Mouse (Mus musculus) cerebellum, postnatal 4 days (tissue): ENCODE measurements around the gene Pml.

Experiments used
- DNase-seq, 2 experiments: peaks; one replicate each; pipeline ENCODE4 v3.0.0; 2022; ENCODE audit warnings: low spot score in 2 of 2, mixed read lengths in 1 of 2

Pml gene

GRCm38 (mm10) chr9:58249592-58250192, at the start of gene Pml:
Gene Pml (minus strand): TSS chr9:58249786.
- peak in 1 of 2 experiments; percentile 31 for DNase-seq

GRCm38 (mm10) chr9:58297961-58298477, 48.4 kb upstream of the Pml start:
- DNase-seq = no peak

DNA sequence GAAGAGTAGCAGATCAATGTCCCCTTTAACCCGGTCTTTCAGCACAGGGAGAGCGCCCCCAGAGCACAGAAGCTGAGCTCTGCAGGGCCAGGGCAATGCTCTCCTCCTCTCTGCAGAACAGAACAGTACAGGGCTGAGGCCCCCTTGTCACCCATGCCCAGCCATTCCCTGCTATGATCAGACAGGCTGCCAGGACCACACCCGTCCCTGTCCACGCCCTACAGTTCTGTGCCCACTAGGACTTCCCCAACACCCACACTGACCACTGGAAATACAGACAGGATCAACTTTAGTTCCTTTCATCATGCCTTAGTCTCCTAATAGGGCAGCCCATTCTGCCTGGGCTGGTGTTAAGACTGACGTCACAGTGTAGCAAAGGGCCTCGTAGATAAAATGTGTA, 47.5 kb upstream of the Pml start:
- DNase-seq = no peak

DNA sequence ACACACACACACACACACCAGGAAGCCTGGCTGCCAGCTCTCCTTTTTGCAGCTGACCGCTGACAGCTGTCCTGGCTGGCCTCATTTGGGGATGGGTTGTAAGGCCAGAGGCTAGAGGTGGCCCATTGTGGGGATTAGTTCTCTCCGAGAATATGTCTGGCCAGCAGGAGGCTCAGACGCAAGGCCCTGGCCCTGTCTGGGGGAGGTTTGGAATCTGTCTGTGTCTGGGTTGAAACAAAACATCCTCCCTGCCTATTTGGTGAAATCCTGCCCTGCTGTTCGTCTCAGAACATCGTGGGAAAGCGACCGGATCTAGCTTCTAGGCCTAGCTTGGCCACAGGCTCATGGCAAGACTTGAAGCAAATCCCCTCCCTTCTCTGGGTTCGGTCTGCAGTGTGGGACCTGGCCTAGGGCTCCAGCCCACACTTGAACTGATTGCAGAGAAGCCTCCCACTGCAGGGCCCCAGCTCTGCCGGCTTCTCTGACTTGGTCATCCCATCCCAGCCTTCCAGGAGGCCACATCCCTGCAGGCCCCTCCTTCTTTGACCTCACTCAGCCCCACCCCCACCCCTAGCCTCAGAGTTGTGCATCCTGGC, 46.3 kb upstream of the Pml start:
- DNase-seq = no peak

DNA sequence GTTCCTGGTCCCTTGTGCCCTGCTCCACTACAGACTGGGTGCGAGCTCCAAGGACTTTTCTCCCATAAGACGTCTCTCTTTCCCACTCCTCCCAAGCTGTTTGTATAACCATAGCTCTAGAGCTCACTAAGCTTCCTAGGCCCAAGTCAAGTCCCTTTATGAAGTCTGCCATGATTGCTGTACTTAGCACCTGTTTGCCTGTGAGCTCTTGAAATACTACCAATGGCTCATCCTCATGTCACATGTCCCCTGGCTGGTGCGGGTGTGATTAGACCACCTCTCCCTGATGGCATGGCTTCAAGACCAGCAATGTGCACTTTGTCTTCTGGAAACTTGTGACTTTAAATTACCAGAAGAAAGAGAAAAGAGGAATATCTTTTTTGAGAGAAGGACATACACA, 45.8 kb upstream of the Pml start:
- no peak for DNase-seq

GRCm38 (mm10) chr9:58294527-58294926, 44.9 kb upstream of the Pml start:
- DNase-seq = no peak

DNA sequence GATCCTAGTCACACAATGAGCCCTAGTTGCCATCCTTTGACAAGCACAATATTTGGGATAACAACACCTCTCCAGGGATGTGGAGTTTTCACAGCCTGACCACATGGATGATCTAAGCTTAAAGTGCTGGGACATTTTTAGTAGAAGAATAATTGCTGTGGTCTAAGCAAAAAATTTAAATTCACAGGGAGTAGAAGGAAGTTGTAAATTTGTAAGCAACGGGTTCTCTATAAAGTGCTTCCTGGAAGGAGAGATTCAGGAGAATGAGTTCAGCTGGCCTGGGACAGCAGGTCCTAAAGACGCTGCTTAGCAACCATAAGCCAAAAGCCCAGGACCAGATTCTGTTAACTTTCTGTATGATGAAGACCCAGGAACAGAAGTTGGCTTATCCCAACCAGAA, 40.3 kb upstream of the Pml start:
- DNase-seq = no peak

- no peak for DNase-seq
Observed at GRCm38 (mm10) chr9:58289090-58289489, 39.5 kb upstream of the Pml start.

GRCm38 (mm10) chr9:58283431-58283830, 33.8 kb upstream of the Pml start:
- no peak for DNase-seq

- peak in 1 of 2 experiments; percentile 35 for DNase-seq
Observed at GRCm38 (mm10) chr9:58281597-58281996, 32.0 kb upstream of the Pml start.

DNA sequence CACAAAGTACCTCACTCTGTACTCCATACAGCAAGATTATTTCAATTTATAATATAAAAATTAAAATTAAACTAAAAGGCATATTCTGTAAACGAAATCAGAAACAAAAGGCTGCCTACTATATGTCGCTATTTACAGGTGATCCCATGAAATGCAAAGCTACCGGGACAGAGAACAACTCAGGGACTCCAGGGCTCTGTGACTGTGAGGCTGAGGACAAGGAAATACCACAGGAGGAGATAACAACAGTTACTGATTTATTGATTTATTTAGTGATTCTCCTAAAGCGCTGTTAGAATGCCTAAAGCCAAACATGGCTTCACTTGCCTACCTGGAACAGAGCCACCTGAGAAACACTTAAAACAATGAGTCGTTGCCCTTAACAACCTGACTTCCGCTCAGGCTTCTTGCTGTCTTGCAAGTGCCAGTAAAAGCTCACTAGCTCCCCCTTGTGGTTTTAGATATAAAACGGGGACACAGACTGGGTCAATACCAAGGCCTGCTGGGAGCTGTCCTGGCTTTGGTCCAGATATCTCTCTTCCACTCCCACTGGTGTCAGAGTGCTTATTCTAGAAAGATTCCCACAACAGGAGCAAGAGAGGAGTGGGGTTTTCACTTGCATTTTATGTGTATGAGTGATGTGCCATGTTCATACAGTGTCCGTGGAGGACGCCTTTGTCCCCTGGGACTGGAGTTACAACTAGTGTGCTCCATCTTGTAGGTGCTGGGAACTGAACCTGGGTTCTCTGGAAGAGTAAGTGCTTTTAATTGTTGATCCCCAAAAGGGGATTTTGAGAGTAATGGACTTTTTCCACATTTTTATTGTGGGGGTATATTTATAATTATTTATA, 30.9 kb upstream of the Pml start:
- DNase-seq = peak in 1 of 2 experiments; percentile 56

DNA sequence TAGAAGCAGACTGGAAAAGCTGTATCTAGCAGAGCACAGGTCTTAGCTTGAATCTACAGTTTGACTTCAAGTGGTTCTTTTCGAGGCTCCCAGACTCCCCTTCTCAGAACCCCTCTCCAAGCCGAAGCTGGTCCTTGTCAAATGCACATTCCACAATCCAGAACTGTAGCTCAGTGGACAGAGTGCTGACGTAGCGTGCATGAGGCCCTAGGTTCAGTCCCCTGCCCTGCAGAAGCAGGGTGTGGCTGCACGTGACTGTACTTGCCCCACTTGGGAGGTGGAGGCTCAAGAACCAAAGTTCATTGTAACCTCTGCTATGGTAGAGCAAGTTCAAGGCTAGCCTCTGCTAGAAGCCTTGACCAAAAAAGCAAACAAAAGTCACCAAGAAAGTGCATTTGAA, 30.2 kb upstream of the Pml start:
- DNase-seq = no peak

GRCm38 (mm10) chr9:58278821-58279723, 29.5 kb upstream of the Pml start:
- DNase-seq = no peak

DNA sequence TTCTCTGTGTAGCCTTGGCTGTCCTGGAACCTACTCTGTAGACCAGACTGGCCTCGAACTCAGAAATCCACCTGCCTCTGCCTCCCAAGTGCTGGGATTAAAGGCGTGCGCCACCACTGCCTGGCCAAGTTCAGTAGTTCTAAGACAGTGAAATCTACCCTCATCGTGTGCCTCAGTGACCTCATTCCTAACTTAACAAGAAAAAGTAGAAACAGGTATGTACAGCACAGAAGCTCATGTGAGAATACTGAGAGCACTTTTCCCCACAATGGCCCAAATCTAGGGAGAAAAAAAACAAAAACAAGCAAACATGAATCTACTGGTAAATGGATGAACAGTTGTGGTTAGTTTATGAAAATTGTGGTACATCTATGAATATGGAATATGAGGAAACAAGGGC, 28.7 kb upstream of the Pml start:
- no peak for DNase-seq

GRCm38 (mm10) chr9:58276346-58276745, 26.8 kb upstream of the Pml start:
- DNase-seq = no peak

DNA sequence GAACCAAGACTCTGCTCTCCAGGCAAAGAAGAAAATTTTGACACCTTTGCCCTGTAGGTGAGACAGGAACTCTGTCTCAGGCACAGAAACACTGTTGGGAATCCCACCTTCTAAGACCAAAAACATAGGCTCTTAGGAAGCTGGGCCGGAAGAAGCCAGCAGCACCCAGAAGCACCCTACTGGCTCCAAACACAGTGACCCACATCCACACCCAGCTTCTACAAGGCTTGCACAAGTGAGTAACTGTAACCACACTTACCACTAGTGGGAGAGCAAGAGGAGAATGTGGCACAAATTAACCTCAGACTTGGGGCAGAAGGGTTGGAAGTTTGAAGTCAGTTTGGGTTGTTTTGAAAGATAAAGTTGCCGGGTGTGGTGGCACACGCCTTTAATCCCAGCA, 26.2 kb upstream of the Pml start:
- DNase-seq = no peak

DNA sequence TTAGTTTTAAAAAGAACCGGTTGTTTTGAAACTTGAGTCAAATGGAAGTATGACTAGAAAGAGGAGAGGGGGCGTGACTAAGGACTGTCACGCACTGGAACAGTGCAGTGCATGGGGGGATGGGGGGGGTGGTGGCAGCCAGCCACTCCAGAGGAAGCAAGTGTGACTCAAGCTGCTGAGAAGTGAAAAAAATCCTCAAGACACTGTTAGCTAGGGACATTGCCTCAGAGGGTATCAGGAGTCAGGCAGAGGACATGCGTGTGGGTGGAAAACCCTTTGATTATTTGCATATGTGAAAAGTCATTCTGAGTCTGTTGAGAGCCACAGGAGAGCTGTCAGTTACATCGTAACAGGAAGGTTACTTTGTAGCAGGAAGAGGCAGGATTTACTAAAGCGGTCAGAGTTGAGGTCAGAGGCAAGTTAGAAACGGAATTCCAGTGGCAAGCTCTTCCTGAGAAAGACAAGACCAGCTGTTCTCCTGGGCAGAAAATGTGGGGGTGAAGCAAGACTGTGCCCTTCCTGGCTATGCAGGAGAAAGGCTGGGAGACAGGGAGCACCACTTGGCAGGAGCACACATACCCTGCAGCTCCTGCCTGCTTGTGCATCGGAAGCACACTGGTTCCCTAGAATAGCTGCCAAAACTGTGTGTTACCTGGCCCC, 25.7 kb upstream of the Pml start:
- DNase-seq = no peak

- DNase-seq = no peak
Observed at GRCm38 (mm10) chr9:58274626-58275025, 25.0 kb upstream of the Pml start.

DNA sequence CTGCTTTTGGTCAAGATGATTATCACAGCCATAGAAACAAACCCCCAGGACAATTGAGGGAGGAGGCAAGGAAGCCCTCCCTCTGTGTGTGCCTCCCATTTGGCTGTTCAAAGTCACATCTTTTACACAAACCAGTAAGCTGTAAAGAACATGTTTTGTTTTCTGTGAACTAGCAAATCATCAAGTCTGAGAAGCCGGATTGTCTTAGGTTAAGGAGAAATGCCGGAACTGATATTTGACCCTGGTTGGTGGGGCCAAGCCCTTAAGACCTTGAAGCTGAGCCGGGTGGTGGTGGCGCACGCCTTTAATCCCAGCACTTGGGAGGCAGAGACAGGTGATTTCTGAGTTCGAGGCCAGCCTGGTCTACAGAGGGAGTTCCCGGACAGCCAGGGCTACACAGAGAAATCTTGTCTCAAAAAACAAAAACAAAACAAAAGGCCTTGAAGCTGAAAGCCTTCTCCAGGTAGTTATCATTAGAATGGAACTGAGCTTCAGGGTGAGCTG, 24.6 kb upstream of the Pml start:
- no peak for DNase-seq

- DNase-seq = no peak
Observed at GRCm38 (mm10) chr9:58272855-58273254, 23.3 kb upstream of the Pml start.

GRCm38 (mm10) chr9:58272068-58272541, 22.5 kb upstream of the Pml start:
- DNase-seq = no peak
